Mouse (Mus musculus): ENCODE measurements around the gene Cldn17. TPM values are rescaled to one million over a fixed set of nuclear protein-coding genes. Genes with fewer than 3 reads are reported as not detected.

The Cldn17 gene
- not detected in 2 replicates for total RNA-seq (2015)
- total RNA-seq (2017): not detected in 2 replicates

DNA sequence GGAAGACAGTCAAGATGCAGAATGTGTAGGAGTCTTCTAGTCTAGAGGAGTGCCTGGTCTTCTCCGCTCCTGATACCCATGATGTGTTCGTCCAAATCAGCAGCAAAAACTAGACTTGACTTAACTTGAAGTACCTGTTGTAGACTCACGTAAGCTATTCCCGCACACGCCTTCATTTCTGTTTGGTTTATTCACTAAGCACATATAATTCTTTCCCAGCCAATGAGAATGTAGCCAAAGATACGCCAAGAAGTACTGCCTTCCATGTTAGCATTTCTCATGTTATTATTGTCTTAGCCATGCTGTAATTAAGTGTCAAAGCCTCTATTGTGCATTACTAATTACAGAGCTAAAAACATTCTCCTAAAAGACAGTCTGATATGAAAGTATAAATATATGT, at the start of gene Cldn17:
Cldn17 (minus strand) TSS at position 101 of the 400 bp plus-strand sequence.
- no peak for ATAC-seq (replicated peaks; ENCODE audit: poor library complexity)

DNA sequence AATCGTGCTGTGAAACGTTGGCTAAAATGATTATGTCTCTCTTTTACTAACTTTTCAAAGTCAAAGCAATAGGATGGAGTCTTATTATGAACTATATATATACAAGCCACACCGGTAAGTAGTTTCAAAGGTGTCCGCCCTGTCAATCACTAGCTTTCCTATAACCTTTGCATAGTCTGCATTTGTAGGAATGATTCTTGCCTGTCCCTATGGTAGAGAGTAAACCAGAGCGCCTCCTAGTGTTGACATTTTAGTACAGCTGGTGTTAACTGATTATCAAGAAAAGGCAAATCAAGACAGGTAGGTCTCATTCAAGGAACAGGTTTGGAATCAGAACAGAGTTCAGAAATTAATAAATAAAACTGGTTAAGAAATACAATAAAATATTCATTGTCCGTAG, 35.7 kb upstream of the Cldn17 start:
- no peak for ATAC-seq (replicated peaks; ENCODE audit: poor library complexity)

- ATAC-seq (replicated peaks; ENCODE audit: poor library complexity): no peak
Measured at GRCm38 (mm10) chr16:88539841-88540487, 33.2 kb upstream of the Cldn17 start.

DNA sequence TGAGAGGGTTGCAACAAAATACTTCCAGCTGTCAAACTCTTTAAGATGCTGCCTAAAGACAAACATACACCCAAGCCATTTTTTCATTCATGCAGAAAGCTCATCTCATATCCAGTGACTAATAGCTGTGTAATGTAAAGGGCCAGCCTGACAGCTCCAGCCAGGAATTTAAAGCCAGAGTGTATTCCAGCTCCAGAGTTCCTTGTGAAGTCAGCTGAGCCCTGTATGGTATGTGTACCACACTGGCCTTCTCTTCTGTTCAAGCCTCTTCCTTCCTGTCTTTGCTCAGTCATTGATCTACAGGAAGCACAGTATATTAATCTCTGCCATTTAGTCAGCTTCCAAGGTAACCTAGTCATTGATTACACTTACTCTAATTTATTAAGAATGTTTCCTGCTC, 4.6 kb upstream of the Cldn17 start:
- ATAC-seq (replicated peaks; ENCODE audit: poor library complexity): no peak

- no peak for ATAC-seq (replicated peaks; ENCODE audit: poor library complexity)
Measured at GRCm38 (mm10) chr16:88508150-88508549, 1.4 kb upstream of the Cldn17 start.

DNA sequence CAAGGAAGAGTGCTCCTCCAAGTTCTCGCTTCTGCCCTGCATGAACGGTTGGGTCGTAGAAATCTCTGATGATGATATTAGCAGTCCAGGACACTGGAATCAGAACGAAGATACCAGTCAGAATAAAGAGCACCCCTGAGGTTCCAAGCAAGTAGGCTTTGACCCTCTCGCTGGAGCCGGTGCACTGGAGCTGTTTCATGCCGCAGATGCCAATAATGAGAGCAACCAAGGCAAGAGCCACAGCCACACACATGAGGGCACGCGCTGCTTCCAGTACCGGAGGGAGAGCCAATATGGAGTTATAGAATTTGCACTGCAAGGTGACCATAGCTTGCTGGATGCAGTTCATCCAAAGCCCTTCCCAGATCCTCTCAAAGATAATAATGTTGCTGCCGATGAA, 440 bp downstream of the Cldn17 start:
- ATAC-seq (replicated peaks; ENCODE audit: poor library complexity): no peak

- no peak for ATAC-seq (replicated peaks; ENCODE audit: poor library complexity)
Measured at GRCm38 (mm10) chr16:88488096-88488495, 18.7 kb downstream of the Cldn17 start.

DNA sequence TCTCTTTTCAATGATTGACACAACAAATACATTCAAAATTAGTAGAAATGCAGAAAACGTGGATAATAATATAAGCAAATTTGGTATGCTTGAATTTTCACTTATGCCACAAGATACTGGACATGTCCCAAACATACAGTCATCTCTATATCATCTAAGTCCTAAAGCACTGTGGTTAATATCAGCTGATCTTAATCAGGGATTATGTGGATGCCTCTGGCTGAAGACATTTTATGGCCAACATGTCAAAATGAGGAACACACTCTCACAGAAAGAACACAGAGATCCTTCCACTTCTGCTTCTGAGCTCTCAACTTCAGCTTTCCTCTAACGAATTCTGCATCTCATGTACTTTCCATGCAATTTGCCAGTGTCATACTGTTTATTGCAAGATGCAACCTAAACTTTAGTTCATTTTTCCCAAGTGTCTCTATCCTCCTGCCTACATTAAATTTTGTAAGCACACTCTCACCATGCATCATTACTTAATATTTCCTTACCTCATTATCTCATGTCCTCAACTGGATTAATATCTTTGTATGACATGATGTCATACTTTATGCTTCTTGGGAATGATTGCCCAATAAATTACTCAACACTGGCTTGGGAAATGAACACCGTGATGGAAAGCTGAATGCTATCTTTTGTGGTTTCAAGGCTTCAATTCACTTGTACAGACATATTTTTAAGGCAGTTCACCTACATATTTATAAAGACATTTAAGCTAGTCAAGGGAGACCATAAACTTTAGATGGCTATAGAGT, 26.6 kb downstream of the Cldn17 start:
- ATAC-seq (replicated peaks; ENCODE audit: poor library complexity): no peak

GRCm38 (mm10) chr16:88463235-88463634, 43.5 kb downstream of the Cldn17 start:
- no peak for ATAC-seq (replicated peaks; ENCODE audit: poor library complexity)

Other genes starting within 250 kb of the Cldn17 start
- gene Grik1, start 216.7 kb downstream of the Cldn17 start, total RNA-seq (2015): not detected in 2 replicates
- not detected in 2 replicates for gene Grik1, start 216.7 kb downstream of the Cldn17 start, total RNA-seq (2017)
- not detected in 2 replicates for gene Cldn8, start 56.2 kb upstream of the Cldn17 start, total RNA-seq (2015)
- not detected in 2 replicates for gene Cldn8, start 56.2 kb upstream of the Cldn17 start, total RNA-seq (2017)
- gene Krtap24-1, start 105.3 kb upstream of the Cldn17 start, total RNA-seq (2015): not detected in 2 replicates
- gene Krtap24-1, start 105.3 kb upstream of the Cldn17 start, total RNA-seq (2017): not detected in 2 replicates
- gene 2310079G19Rik, start 120.7 kb upstream of the Cldn17 start, total RNA-seq (2015): not detected in 2 replicates
- not detected in 2 replicates for gene 2310079G19Rik, start 120.7 kb upstream of the Cldn17 start, total RNA-seq (2017)
- gene Krtap26-1, start 140.8 kb upstream of the Cldn17 start, total RNA-seq (2015): not detected in 2 replicates
- gene Krtap26-1, start 140.8 kb upstream of the Cldn17 start, total RNA-seq (2017): not detected in 2 replicates
- gene Krtap27-1, start 164.7 kb upstream of the Cldn17 start, total RNA-seq (2015): not detected in 2 replicates
- gene Krtap27-1, start 164.7 kb upstream of the Cldn17 start, total RNA-seq (2017): not detected in 2 replicates
- not detected in 2 replicates for gene 2310061N02Rik, start 201.0 kb upstream of the Cldn17 start, total RNA-seq (2015)
- gene 2310061N02Rik, start 201.0 kb upstream of the Cldn17 start, total RNA-seq (2017): not detected in 2 replicates
- not detected in 2 replicates for gene Krtap13-1, start 221.9 kb upstream of the Cldn17 start, total RNA-seq (2015)
- not detected in 2 replicates for gene Krtap13-1, start 221.9 kb upstream of the Cldn17 start, total RNA-seq (2017)
- gene Krtap13, start 244.7 kb upstream of the Cldn17 start, total RNA-seq (2015): not detected in 2 replicates
- gene Krtap13, start 244.7 kb upstream of the Cldn17 start, total RNA-seq (2017): not detected in 2 replicates